Mouse (Mus musculus): ENCODE measurements around the gene Pth2.
"Not testable (repeated sequence)": the region's sequence is repeated elsewhere in the genome, so short reads cannot be mapped to it uniquely, and the experiment has no call there.

Gene Pth2

DNA sequence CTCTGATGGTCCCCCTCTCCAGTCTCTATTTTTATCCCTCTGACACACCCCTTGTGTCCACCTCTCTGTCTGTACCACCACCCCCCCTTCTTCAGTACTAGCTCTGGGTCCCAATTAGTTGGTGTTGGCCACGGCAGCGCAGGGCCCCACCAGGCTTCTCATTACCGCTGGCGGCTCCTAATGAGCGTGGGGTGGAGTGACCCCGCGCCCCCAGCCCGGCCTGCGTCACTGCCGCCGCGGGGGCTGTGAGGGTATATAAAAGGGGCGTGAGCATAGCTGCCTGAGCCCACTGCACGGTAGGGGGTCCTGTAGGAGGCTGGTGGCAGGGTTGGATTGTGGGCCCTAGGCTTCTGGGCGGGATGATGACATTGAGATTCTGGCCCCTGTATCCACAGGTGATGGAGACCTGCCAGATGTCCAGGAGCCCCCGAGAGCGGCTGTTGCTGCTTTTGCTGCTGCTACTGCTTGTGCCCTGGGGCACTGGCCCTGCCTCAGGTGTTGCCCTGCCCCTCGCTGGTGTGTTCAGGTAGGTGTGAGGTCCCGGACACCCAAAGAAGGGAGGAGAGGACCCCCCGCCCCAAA is at the start of gene Pth2:
Gene Pth2 (plus strand): TSS at position 100 of the 582 bp plus-strand sequence.
- DNase-seq (ENCODE audit: low spot score), result no peak

DNA sequence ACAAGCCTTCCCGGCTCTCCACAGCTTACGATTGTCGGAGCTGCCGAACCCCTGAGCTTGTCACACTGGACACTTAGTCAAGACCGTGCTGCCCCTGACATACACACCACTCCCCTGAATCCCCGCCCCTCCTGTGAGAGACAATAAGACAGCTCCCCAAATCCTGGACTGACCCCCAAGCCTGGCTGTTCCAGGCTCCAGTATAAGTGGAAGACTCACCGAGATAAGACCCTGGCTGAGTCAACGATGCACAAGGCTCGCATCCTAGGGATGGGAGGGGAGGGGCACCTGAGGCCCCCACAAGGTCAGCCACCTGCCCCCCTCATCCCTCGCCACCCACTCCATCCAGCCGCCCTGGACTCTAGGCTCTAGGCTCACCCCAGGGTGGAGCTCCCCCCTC is 48.9 kb upstream of the Pth2 start:
- no peak for DNase-seq (ENCODE audit: low spot score)

DNA sequence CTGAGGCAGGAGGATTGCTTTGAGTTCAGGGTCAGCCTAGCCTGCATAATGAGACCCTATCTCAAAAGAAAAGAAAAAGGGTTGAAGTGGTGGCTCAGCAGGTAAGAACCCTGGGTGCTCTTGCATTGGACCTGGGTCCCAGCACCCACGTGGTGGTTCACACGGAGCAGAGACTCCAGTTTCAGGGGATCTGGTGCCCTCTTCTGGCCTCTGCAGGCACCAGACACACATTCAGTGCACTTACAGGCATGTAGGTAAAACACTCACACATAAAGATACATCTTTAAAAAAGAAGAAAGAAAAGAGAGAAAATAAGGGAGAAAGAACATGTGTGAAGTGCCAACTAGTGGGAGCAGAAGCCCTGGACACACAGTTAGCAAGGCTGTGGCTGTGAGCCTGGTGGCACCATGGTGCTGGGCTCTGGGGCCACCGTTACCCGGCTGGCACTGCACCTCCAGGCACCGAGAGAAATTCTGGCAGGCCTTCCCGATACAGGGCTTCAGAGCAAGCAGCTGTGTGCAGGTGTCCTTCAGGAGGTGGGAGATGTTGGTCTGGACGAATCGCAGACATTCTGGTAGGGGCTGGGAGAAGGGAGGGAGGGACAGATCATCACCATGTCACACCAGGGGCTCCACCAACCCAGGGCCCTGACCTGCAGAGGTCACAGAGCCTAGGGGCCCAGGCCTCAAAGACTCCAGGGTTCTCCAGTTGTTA is 47.2 kb upstream of the Pth2 start:
- DNase-seq (ENCODE audit: low spot score), result no peak

DNA sequence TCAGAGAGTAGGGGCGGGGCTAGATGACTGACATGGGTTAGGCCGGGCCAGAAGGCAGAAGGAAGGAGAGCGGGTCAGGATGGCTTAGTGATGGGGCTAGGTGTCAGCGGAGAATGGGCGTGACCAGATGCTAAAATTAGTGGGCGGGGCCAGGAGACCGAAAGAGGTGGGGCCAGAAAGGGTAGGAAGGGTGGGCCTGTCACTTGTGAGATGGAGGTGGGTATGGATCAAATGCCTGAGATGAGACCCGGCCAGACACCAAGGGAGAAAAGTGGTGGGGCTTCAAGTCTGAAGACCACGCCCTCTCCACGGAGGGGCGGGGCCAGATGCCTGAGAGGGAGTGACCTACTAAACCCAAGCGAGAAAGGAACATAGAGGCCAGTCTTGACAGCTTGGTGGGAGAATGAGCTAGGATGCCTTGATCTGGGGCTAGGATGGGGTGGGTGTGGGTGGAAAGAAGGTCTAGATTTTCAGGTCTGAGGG is 46.2 kb upstream of the Pth2 start:
- no peak for DNase-seq (ENCODE audit: low spot score)

DNA sequence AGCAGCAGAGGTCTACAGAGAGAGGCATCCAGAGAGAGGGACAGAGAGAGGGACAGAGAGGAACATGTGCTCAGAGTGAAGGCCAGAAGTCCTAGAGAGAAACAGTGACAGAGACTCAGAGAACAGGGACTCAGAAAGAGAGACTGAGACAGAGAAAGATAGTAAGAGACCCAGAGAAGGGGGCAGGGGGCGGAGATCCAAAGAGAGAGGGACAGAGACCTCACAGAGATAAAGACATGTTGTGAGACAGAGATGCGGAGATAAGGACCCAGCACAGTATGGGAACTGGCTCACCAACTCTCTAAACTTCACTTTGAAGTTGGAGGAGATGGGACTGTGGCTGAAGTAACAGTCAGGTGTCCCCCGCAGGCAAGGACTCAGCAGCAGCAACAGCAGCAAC is 45.4 kb upstream of the Pth2 start:
- no peak for DNase-seq (ENCODE audit: low spot score)

DNA sequence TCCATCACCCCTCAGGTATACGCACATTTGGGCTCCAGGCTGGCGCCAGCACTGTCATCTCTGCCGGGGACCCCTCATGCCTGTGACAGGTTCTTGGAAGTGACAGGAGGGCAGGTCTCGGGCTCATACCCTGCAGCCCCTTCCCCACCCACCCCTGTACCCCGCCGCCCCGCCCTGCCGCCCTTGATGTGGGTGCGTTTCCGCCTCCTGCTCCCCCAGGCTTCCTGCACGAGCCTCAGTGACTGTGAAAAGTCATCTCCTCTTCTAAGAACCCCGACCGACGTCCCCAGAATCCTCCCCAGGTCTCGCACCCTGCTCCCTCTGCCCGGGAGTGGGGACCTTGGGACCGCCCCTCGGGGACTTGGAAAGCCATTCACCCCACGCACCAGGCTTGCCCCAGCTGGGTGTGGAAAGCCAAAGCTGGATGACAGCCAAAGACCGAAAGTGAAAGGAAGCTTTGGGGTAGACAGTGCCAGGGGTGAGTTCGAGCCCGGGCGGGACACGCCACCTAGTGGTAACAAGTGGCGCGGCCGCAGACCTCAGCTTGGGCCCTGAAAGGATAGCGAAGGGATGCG is 44.7 kb upstream of the Pth2 start, which contains the start of the genes Gm45713 and Flt3l:
Gene Gm45713 (minus strand): TSS at position 239 of the 575 bp plus-strand sequence.
Gene Flt3l (minus strand): TSS at position 440 of the 575 bp plus-strand sequence.
- DNase-seq (ENCODE audit: low spot score), result peak; percentile 90

DNA sequence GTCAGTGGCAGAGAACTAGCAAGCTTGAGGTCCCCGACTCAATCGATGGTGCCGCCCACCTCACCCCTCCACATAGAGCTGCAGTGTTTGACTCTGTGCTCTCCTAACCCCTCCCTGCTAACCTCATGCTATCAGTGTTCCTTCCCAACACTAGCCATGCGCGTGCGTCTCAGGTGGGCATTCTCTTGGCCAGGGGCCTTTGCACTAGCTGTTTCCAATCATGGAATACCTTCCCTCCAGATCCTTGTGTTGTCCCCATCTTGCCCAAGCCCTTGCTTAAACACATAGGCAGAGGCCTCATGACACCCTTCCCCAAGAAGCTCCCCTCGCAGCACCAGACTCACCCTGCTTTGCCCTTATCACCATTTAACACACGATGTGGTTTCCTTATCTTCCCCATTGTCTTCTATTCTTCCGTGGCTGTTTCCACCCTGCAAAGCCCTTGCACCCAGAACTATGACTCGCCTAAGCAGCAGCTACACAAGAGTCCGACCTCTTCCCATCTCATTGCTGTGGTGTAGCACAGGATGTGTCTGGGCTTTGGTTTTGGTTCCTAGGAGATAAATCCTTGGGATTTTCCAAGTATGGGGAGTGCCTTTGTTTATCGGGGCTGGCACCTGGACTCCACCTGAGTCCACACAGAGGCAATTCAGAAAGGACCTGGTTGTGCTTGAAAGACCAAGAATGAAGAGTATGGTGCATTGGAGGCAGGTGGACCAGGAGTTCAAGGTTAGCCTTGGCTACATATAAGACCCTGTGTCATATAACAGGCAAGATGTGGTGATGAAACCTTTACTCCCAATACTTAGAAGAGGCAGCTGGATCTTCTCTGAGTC is 43.4 kb upstream of the Pth2 start:
- DNase-seq (ENCODE audit: low spot score), result no peak

DNA sequence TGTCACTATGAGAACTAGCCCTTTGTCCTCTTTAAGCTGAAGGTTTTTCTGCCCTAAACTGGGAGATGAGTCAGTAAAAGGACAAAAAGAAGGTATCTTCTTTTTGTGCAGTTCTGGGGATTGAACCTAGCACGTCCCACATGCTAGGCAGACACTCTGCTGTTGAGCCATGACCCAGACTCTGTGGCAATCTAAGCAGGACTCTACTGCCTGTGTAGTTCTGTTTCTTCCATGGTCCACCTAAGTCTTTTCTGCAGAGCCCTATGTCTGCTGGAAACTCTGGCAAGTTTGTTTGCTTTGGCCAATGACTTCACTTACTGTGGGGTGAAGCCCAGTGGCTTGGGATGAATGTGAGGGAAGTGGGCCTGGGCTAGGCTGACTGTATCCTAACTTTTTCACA is 42.4 kb upstream of the Pth2 start:
- no peak for DNase-seq (ENCODE audit: low spot score)

DNA sequence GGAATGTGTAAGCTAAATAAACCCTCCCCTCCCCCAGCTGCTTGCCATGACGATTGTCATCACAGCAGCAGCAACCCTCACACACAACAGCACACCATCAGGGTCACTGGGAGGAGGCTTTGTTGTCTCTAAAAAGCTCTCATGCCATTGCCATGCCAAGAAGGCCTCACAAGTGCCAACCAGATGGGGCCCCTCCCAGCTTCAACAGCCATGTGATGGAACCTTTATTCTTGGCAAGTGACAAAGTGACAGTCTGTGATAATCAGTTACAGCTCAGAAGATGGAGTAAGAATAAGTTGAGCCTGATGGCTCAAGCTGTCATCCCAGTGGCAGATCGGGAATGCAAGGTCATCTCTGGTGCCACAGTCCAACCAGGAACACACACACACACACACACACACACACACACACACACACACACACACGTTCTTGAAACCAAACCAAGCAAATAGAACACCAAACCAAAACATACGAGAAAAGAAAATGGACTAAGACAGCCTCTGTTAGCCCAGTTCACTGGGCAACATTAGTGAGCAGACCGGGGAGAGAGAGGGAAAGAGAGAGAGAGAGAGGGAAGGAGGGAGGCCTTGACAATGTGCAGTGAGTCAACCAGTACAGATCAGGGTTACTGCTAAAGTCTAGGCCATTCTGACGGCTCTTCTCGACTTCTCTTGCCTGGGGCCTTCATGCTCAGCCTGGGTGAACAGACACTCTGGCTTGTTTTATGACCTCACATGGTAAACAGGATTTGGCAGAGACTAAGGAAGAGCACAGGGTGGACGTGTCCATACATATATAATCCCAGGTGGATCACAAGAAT is 40.7 kb upstream of the Pth2 start:
- no peak for DNase-seq (ENCODE audit: low spot score)

DNA sequence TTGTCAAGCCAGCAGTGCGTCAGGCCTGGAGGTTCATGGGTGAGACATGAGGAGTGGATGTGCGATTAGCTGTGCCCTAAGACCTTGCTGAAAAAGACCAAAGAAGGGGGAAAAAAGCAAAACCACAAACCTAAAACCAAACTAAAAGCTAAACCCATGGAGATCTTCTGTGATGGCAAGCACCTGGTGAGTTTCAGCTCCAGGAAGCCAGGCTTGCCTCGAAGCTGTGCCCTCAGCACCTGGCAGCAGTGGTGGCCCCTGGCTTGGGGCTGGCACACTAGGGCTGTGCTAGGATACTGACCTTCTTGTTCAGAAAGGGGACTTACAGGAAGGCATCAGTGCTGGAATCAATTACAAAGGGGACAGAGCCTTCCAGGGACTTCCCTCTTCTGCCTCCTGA is 39.5 kb upstream of the Pth2 start:
- no peak for DNase-seq (ENCODE audit: low spot score)

DNA sequence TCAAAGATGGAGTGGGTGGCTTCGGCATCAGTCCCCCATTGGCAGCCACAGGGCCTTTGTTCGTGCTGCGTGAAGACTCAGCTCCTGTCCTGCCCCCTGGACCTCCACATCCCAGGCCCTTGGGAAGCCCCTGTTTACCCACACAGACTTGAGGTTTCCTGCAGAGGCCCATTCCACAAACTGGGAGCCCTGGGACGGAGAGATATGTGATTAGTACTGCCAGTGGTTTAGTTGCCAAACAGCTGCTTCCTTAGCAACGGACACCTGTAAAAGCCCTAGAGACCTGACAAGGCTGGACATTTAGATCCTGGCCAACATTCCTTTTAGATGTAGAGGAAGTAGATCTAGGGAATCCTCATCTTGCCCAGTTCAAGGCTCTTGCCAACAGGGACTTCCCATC is 38.9 kb upstream of the Pth2 start:
- DNase-seq (ENCODE audit: low spot score), result no peak

DNA sequence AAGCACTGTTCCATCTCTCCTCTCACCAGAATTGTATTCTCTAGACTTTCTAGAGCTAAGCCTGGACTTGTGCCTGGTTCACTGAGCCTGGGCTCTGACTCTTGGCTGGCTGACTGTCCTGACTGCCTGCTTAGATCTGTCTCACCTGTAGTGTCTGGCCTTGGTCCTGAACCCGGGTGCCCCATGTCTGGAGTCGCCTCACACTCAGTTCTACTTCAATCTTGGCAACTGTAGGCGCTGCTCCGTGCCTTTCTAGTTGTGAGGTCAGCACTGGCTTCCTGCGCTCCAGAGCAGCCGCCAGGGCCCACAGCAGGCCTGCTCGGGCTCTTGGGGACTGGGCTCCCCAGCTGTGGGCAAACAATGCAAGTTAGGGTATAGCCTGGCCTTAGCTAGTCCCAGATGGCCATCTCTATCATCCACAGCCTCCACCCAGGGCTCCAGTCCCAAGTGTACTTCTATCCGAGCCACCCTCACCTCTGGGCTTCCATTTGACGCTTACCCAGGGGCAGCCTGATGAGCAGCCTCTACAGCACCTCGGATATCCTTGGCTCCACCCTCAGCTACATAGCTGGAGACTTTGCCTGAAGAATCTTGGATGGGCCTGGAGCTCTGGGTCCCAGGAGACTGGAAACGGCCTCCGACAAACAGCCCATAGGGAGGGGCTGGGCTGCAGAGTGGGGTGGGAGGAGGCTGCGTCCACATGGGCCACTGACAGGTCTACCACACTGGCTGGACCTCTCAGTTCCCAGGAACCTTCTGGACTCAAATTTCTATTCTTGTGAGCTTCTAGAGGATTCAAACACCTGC is 36.2 kb upstream of the Pth2 start:
- DNase-seq (ENCODE audit: low spot score), result no peak

DNA sequence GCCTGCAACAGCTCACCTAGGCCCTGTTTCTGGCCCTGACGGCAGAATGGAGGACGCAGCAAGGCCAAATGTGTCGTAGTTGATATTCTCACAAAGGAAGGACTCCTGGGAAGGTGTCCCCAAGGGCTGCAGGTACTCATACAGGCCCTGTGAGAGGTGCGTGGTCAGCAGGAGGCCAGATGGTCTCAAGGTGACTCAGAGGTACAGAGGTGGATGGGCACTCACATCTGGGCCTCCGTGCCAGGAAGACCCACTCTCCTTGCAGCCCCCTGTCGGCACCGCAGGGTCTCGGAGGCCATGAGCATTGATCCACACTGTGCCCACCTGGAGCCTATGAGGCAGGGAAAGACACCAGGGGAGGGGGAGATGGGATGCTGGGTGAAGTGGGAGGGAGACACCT is 35.3 kb upstream of the Pth2 start:
- DNase-seq (ENCODE audit: low spot score), result no peak

DNA sequence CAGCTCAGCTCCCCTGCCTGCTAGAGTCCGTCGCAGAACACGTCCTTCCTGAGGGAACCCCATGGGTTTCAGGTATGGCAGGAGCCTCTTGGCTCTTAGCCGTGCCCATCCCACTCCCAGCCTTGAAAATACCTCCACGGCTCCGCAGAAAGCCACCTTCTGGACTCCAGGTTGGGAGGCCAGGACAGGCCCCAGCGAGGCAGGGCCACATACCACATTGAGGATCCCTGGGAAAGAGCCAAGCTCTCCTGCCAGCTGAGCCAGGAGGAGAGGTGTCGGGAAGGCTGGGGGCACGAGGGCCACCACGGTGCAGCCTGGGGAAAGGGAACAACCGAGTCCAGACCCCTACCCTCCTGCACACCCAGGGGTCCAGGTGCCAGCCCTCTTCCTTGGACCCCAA is 33.5 kb upstream of the Pth2 start:
- no peak for DNase-seq (ENCODE audit: low spot score)

DNA sequence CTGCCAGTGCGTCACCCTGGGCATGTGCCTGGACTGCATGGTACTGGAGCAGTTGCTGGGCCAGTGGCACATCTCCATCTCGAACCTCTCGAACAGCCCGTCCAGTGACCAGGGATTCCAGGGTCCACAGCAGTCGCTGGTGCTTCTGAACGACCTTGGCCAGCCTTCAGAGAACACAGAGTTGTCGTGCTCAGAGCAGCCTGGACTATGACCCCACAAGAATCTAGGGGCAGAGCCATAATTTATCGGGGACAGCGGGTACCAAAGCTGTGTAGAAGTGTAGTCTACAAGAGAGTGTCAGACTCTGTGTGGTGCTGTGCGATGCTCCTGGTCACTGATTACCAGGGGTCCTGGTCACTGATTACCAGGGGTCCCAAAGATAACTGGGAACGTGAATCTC is 32.9 kb upstream of the Pth2 start:
- DNase-seq (ENCODE audit: low spot score), result no peak

DNA sequence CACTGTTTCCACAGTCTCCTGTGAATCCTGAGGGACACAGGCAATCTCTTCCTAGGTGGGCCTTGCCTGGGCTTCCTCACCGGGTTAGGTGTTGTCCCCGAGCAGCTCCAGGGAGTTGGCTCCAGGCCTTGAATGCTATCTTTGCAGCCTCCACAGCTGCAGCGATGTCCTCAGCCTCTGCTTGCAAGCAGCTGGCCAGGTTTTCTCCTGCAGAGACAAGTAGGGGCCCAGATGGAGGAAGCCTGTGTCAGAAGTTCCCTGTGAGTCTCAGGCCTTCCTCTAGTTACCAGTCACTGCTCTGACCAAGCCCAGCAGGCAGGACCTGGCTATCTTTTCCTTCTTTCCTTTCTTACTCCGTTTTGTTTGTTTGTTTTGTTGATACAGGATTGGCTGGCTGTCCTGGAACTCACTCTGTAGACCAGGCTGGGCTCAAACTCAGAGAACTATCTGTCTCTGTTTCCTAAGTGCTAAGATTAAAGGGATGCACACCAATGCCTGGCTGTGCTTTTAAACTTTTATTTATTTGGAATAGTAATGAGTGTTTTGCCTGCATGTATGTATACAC is 32.2 kb upstream of the Pth2 start:
- no peak for DNase-seq (ENCODE audit: low spot score)

DNA sequence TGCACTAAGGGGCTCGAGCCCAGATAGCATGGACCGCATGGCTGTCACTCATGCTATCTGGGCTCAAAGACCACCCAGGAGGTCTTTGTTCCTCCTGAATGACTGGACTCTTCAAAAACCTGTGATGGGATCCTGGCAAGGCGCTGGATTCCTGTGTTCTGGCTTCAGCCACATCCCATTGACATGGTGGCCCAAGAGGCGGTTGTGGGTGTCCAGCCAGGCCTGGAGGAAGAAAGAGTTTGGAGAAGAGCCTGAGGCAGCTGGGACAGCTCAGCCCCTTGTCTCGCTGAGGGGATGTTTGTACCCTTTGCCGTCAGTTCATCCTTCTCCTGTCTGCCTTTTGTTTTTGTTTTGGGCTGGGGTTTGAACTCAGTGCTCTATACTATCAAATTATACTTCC is 31.2 kb upstream of the Pth2 start:
- DNase-seq (ENCODE audit: low spot score), result no peak

DNA sequence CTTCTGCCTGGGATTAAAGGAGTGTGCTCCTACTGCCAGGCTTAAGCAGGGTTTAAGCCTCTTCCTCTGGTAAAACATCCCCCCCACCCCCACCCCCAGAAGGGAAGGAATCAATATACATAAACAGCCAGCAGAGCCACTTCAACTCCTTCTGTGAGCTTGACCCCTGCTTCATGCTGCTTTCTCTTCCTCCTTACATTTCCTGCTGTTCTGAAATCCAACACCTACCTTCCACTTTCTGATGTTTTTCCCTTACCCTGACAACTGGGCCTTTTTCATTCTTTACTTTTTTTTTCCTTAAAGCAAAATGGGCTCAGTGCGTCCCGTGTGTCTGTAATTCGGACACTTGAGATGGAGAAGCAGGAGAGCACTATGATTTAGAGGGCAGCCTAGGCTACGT is 30.5 kb upstream of the Pth2 start:
- DNase-seq (ENCODE audit: low spot score), result no peak

DNA sequence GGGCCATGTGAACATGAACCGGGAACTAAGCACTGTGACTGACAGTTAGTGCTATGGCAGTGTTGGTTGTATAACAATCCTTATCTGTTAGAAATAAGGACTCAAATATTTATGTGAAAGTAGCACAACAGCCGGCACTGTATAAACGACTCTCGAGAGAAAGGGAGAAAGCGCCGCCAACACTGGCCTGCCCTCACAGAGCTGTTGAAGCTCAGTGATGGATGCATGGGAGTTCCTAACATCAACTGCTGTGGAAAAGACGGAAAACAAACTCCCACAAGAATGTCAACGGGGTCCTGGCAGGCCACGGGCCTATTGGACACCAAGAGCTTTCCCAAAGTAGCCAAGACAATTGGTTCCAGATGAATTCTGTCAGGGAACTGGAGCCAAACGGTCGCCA is 29.5 kb upstream of the Pth2 start:
- no peak for DNase-seq (ENCODE audit: low spot score)

DNA sequence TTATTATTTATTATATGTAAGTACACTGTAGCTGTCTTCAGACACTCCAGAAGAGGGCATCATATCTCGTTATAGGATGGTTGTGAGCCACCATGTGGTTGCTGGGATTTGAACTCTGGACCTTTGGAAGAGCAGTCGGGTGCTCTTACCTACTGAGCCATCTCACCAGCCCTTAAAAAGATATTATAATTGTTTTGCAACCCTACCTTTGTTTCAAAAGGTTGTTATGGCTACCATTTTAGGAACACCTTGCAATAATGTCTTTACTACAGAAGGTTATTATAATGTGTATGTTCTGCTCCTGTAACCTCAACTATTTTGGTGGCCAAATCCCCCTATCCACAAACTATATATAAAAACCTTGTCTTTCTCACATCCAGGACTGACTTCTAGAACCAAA is 27.7 kb upstream of the Pth2 start:
- DNase-seq (ENCODE audit: low spot score), result not testable (repeated sequence)

DNA sequence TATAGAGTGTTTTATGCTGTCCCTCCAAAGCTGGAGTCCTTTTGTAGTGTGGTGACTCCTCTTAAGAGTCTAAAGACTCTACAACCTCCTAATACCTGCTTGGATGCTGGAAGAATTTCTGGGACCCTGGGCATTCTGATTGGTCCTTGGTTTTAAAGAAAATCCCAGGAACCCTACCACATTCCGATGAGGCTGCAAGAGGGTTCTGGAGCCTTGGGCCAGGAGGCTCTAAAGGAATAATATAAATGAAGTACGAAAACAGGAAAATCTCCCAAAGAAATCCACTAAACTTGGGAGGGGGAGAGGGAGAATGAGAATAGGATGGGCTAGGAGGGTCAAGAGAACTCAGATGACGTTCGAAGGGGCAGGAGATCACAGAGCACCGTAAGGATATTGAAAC is 27.2 kb upstream of the Pth2 start:
- DNase-seq (ENCODE audit: low spot score), result no peak
